Mouse (Mus musculus) c-Kit-positive CD71-positive TER-119-positive erythroid progenitor cells, embryonic 14.5 days (primary cell): Measurements from ENCODE around the gene Sart1.
"Not testable (repeated sequence)": the region's sequence is repeated elsewhere in the genome, so short reads cannot be mapped to it uniquely, and the experiment has no call there.

Experiments
- DNase-seq: peaks from one replicate; pipeline ENCODE4 v3.0.0-alpha.2; 2013; ENCODE audit warnings: low spot score

Sart1 gene

GRCm38 (mm10) chr19:5367455-5367854, 21.0 kb downstream of the Sart1 start:
- DNase-seq: peak; percentile 37

GRCm38 (mm10) chr19:5367053-5367359, 21.5 kb downstream of the Sart1 start, which contains the start of gene Banf1:
TSS of gene Banf1 (minus strand) at chr19:5367168.
- no peak for DNase-seq

GRCm38 (mm10) chr19:5366175-5367052, 22.1 kb downstream of the Sart1 start, which contains the start of gene Eif1ad:
TSS of gene Eif1ad (plus strand) at chr19:5366741.
- DNase-seq: peak; percentile 97

- DNase-seq: no peak
These were observed 22.8 kb downstream of the Sart1 start for GRCm38 (mm10) chr19:5365751-5366150.

- DNase-seq: no peak
These were observed 24.4 kb downstream of the Sart1 start for GRCm38 (mm10) chr19:5364124-5364523.

- DNase-seq: no peak
These were observed 26.3 kb downstream of the Sart1 start for GRCm38 (mm10) chr19:5362186-5362585.

GRCm38 (mm10) chr19:5356080-5356479, 32.4 kb downstream of the Sart1 start:
- DNase-seq: no peak

GRCm38 (mm10) chr19:5353609-5354008, 34.9 kb downstream of the Sart1 start:
- DNase-seq: no peak

- DNase-seq: not testable (repeated sequence)
These were observed 39.0 kb downstream of the Sart1 start, which contains the start of gene Cst6 for GRCm38 (mm10) chr19:5349502-5349873. TSS of gene Cst6 (minus strand) at chr19:5349574.

GRCm38 (mm10) chr19:5348526-5349501, 39.7 kb downstream of the Sart1 start:
- peak; percentile 31 for DNase-seq

GRCm38 (mm10) chr19:5348064-5348463, 40.4 kb downstream of the Sart1 start:
- no peak for DNase-seq

GRCm38 (mm10) chr19:5345297-5346131, 43.0 kb downstream of the Sart1 start:
- DNase-seq: no peak

GRCm38 (mm10) chr19:5341360-5341759, 47.1 kb downstream of the Sart1 start:
- no peak for DNase-seq

- DNase-seq: peak; percentile 72
These were observed 50.5 kb downstream of the Sart1 start for GRCm38 (mm10) chr19:5337975-5338374.

GRCm38 (mm10) chr19:5335441-5335840, 53.1 kb downstream of the Sart1 start, which contains the start of gene Catsper1:
TSS of gene Catsper1 (plus strand) at chr19:5335741.
- DNase-seq: no peak

GRCm38 (mm10) chr19:5334741-5335140, 53.8 kb downstream of the Sart1 start:
- no peak for DNase-seq

- DNase-seq: no peak
These were observed 60.5 kb downstream of the Sart1 start for GRCm38 (mm10) chr19:5327970-5328369.
